Mouse (Mus musculus): ENCODE data around the gene Ccdc183.

DNA sequence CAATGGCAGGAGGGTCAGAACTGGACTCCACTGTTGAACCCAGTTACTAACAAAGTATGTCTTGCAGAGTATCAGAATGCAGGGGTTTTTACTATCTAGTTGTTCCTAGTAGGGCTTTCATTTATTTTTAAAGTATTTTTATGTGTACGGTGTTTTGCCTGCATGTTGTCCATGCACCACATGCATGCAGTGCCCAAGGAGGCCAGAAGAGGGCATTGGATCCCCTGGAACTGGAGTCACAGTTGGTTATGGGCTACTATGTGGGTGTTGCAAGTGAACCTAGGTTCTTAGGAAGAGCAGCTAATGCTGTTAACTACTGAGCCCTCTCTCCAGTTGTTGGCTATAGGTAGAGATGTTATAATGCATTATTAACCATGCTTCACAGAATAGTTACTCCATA, 46.0 kb upstream of the Ccdc183 start:
- no peak for TF ChIP-seq POLR2A (IDR thresholded peaks at IDR 0.05; ENCODE audit: borderline replicate concordance, extremely low read depth, low read depth, low read length)
- TF ChIP-seq CTCF (IDR thresholded peaks at IDR 0.05; ENCODE audit: insufficient read depth, low read length) = peak; percentile 73

Data from lung, adult 2 months (tissue).